Mouse (Mus musculus): ENCODE data around the gene Il1rapl2.

Il1rapl2 gene

GRCm38 (mm10) chrX:137570321-137571195, at the start of gene Il1rapl2:
Gene Il1rapl2, plus strand, starts transcription at chrX:137570608.
- no peak for DNase-seq (ENCODE audit: low read depth, low spot score)

GRCm38 (mm10) chrX:137548348-137548747, 22.1 kb upstream of the Il1rapl2 start:
- no peak for DNase-seq (ENCODE audit: low read depth, low spot score)

- DNase-seq (ENCODE audit: low read depth, low spot score) = no peak
Observed at GRCm38 (mm10) chrX:137569472-137570188, 778 bp upstream of the Il1rapl2 start.

- no peak for DNase-seq (ENCODE audit: low read depth, low spot score)
Observed at GRCm38 (mm10) chrX:137582656-137583055, 12.2 kb downstream of the Il1rapl2 start.

GRCm38 (mm10) chrX:137620697-137621096, 50.3 kb downstream of the Il1rapl2 start:
- no peak for DNase-seq (ENCODE audit: low read depth, low spot score)

- no peak for DNase-seq (ENCODE audit: low read depth, low spot score)
Observed at GRCm38 (mm10) chrX:137667011-137667410, 96.6 kb downstream of the Il1rapl2 start.

- DNase-seq (ENCODE audit: low read depth, low spot score) = no peak
Observed at GRCm38 (mm10) chrX:137687974-137688373, 117.6 kb downstream of the Il1rapl2 start.

- no peak for DNase-seq (ENCODE audit: low read depth, low spot score)
Observed at GRCm38 (mm10) chrX:137700006-137700405, 129.6 kb downstream of the Il1rapl2 start.

- no peak for DNase-seq (ENCODE audit: low read depth, low spot score)
Observed at GRCm38 (mm10) chrX:137755537-137755936, 185.1 kb downstream of the Il1rapl2 start.

GRCm38 (mm10) chrX:137805484-137806200, 235.2 kb downstream of the Il1rapl2 start:
- no peak for DNase-seq (ENCODE audit: low read depth, low spot score)

- no peak for DNase-seq (ENCODE audit: low read depth, low spot score)
Observed at GRCm38 (mm10) chrX:137806231-137807114, 236.1 kb downstream of the Il1rapl2 start.

- no peak for DNase-seq (ENCODE audit: low read depth, low spot score)
Observed at GRCm38 (mm10) chrX:137809526-137809925, 239.1 kb downstream of the Il1rapl2 start.

- DNase-seq (ENCODE audit: low read depth, low spot score) = no peak
Observed at GRCm38 (mm10) chrX:137812151-137812550, 241.7 kb downstream of the Il1rapl2 start.

GRCm38 (mm10) chrX:137848936-137849335, 278.5 kb downstream of the Il1rapl2 start:
- DNase-seq (ENCODE audit: low read depth, low spot score) = no peak

- no peak for DNase-seq (ENCODE audit: low read depth, low spot score)
Observed at GRCm38 (mm10) chrX:137923490-137923889, 353.1 kb downstream of the Il1rapl2 start.

- DNase-seq (ENCODE audit: low read depth, low spot score) = no peak
Observed at GRCm38 (mm10) chrX:137926835-137927234, 356.4 kb downstream of the Il1rapl2 start.

GRCm38 (mm10) chrX:137947741-137948140, 377.3 kb downstream of the Il1rapl2 start:
- no peak for DNase-seq (ENCODE audit: low read depth, low spot score)

GRCm38 (mm10) chrX:137971306-137971705, 400.9 kb downstream of the Il1rapl2 start:
- no peak for DNase-seq (ENCODE audit: low read depth, low spot score)

GRCm38 (mm10) chrX:138043113-138043512, 472.7 kb downstream of the Il1rapl2 start:
- no peak for DNase-seq (ENCODE audit: low read depth, low spot score)

- no peak for DNase-seq (ENCODE audit: low read depth, low spot score)
Observed at GRCm38 (mm10) chrX:138103954-138104353, 533.5 kb downstream of the Il1rapl2 start.

- DNase-seq (ENCODE audit: low read depth, low spot score) = no peak
Observed at GRCm38 (mm10) chrX:138104668-138105067, 534.3 kb downstream of the Il1rapl2 start.
